24 mouse cellular contexts compared by ENCODE assay signal in the genomic region with DNA sequence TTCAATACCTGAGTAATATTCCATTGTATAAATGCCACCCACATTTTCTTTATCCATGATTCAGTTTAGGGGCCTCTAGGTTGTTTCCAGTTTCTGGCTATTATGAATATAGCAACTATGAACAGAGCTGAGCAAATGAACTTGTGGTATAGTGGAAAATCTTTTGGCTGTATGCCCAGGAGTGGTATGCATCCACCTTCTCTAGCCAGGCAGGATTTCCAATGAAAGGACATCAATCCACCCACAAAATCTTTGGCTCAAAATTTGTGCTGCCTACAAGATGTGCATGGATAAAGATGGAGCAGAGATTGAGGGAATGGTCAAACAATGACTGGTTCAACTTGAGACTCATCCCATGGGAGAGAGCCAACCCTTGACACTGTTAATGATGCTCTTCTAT. TPM values are rescaled to one million over a fixed set of nuclear protein-coding genes. Genes with fewer than 3 reads are reported as not detected.
"Had no signal": no experiment of that assay in that cellular context is flagged by ENCODE, and none has a peak within 500 bp of the region (broad histone marks: within the 10 kb centered on the region; RNA-seq: fewer than 3 reads in every experiment).

No protein-coding gene starts in this region.

- H3K4me1 ChIP-seq: liver, embryonic 15.5 days; lung, embryonic 15.5 days; megakaryocyte, embryonic 14.5 days; midbrain, embryonic 12.5 days; neural tube, embryonic 13.5 days; neural tube, embryonic 15.5 days; stomach, embryonic 15.5 days had no signal

- H3K27me3 ChIP-seq: liver, embryonic 15.5 days; lung, embryonic 15.5 days; megakaryocyte, embryonic 14.5 days; midbrain, embryonic 12.5 days; neural tube, embryonic 13.5 days; neural tube, embryonic 15.5 days; stomach, embryonic 15.5 days had no signal

- H3K9me3 ChIP-seq: liver, embryonic 15.5 days; lung, embryonic 15.5 days; megakaryocyte, embryonic 14.5 days; midbrain, embryonic 12.5 days; neural tube, embryonic 13.5 days; neural tube, embryonic 15.5 days; stomach, embryonic 15.5 days had no signal

- H3K4me2 ChIP-seq: liver, embryonic 15.5 days; lung, embryonic 15.5 days; midbrain, embryonic 12.5 days; neural tube, embryonic 13.5 days; neural tube, embryonic 15.5 days; stomach, embryonic 15.5 days had no signal

- H3K27ac ChIP-seq: liver, embryonic 15.5 days; lung, embryonic 15.5 days; macrophage; midbrain, embryonic 12.5 days; neural tube, embryonic 13.5 days; neural tube, embryonic 15.5 days; stomach, embryonic 15.5 days; stomach, postnatal 0 days had no signal

- ATAC-seq: liver, postnatal 0 days; lung, postnatal 0 days; midbrain, embryonic 16.5 days had no signal

- H3K4me3 ChIP-seq: liver, embryonic 15.5 days; lung, embryonic 15.5 days; megakaryocyte, embryonic 14.5 days; midbrain, embryonic 12.5 days; myocyte; neural tube, embryonic 13.5 days; neural tube, embryonic 15.5 days; stomach, embryonic 15.5 days had no signal

- H3K9ac ChIP-seq: liver, embryonic 15.5 days; liver, postnatal 0 days; lung, embryonic 15.5 days; midbrain, embryonic 12.5 days; neural tube, embryonic 13.5 days; neural tube, embryonic 15.5 days; stomach, embryonic 15.5 days had no signal

- H3K36me3 ChIP-seq: liver, embryonic 15.5 days; lung, embryonic 15.5 days; midbrain, embryonic 12.5 days; neural tube, embryonic 13.5 days; neural tube, embryonic 15.5 days; stomach, embryonic 15.5 days had no signal

- DNase-seq: liver, postnatal 0 days; lung, postnatal 14 days; lung, postnatal 36 days; midbrain, embryonic 14.5 days; retina, postnatal 1 day; right cerebral cortex, adult 18-20 months; right cerebral cortex, postnatal 25 days; right cerebral cortex, postnatal 4 days; spleen, adult 18-20 months; thymus, adult 2 months; thymus, postnatal 25 days; thymus, postnatal 4 days had no signal

RNA-seq across cellular contexts. Expression of gene Ghr, which starts 39.5 kb away (rescaled TPM):
- polyA plus RNA-seq: macrophage had no signal
